Mouse (Mus musculus) liver, adult 2 months (tissue): ENCODE measurements around the gene Ror1.

ENCODE experiments used
- CTCF ChIP-seq: fragments of 200-500 bp; IDR thresholded peaks from 2 replicates; pipeline ENCODE4 v1.5.1; 2011; ENCODE audit warnings: low read depth, low read length, control low read depth
- POLR2A ChIP-seq: fragments of 200-500 bp; IDR thresholded peaks from 2 replicates; pipeline ENCODE4 v1.6.1; 2011; ENCODE audit warnings: low read length, control low read depth; ENCODE audit not compliant: insufficient read depth; ENCODE audit errors: extremely low read depth

DNA sequence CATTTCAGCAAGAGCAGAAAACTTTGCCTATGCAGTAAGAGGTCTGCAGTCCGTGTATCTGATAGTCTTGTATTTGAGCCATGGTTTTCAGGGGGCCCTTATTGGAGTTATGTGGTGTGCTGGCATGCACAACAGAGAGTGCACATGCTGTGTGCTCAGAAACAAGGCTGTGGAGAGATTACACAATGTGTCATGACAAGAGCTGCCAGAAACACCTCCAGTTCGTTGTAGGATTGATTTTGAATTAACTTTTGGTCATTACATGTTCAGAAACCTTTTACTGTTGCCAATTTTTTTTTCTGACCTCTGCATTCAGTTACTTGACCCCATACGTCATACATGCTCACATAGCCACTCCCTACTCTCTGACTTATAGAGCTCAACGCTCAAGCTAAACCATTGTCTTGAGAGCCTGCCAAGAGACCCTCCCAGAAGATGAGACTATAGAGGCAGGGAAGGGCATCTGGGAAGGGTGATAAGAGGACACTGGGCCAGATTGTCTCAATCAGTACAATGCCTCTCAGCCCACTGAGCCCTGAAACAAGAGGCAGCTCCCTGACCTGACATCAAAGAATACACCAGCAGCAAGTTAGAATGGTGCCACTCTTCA lies 232.9 kb downstream of the Ror1 start:
- TF ChIP-seq POLR2A = no peak
- no peak for TF ChIP-seq CTCF
